Mouse (Mus musculus) liver (tissue): ENCODE results near the gene Gpr142.

Source experiments
- DNase-seq: peaks from one replicate; pipeline ENCODE4 v3.0.0-alpha.2; 2020; ENCODE audit warnings: mixed read lengths

The Gpr142 gene

GRCm38 (mm10) chr11:114846336-114846735 lies 47.6 kb downstream of the Gpr142 start:
- no peak for DNase-seq

- no peak for DNase-seq
Measured at GRCm38 (mm10) chr11:114847008-114847407, 48.3 kb downstream of the Gpr142 start.

- DNase-seq, result no peak
Measured at GRCm38 (mm10) chr11:114849572-114849971, 50.8 kb downstream of the Gpr142 start.

GRCm38 (mm10) chr11:114850066-114850451 lies 51.3 kb downstream of the Gpr142 start:
- no peak for DNase-seq

- DNase-seq, result peak; percentile 41
Measured at GRCm38 (mm10) chr11:114850452-114851268, 51.9 kb downstream of the Gpr142 start, which contains the start of gene Gprc5c. TSS of gene Gprc5c (plus strand) at chr11:114851152.

GRCm38 (mm10) chr11:114851269-114851607 lies 52.5 kb downstream of the Gpr142 start:
- peak; percentile 32 for DNase-seq

GRCm38 (mm10) chr11:114851608-114852310 lies 53.0 kb downstream of the Gpr142 start:
- DNase-seq, result peak; percentile 66

GRCm38 (mm10) chr11:114852311-114853173 lies 53.8 kb downstream of the Gpr142 start:
- DNase-seq, result no peak

GRCm38 (mm10) chr11:114853174-114853838 lies 54.6 kb downstream of the Gpr142 start:
- DNase-seq, result no peak

GRCm38 (mm10) chr11:114854581-114854980 lies 55.9 kb downstream of the Gpr142 start:
- no peak for DNase-seq

- DNase-seq, result no peak
Measured at GRCm38 (mm10) chr11:114856125-114856524, 57.4 kb downstream of the Gpr142 start.
